Mouse (Mus musculus): ENCODE measurements around the gene Cecr2.

Cecr2 gene

DNA sequence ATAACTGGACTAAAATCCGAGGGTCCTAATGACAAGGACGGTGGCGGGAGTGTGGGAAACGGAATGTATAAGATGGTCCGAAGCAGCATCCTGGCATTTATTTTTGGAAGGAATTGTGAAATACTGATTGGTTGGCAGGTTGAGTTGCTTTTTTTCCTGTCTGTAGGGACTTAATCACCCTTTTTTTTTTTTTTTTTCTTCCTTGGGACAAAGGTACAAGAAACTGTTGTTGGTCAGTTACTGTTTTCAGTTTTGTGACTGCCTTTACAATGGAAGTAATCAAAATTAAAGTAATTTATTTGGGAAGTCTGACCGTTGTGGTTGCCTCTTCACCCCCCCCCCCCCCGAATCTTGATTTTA lies 1.2 kb downstream of the Cecr2 start:
- no peak for DNase-seq (ENCODE audit: low spot score)

DNA sequence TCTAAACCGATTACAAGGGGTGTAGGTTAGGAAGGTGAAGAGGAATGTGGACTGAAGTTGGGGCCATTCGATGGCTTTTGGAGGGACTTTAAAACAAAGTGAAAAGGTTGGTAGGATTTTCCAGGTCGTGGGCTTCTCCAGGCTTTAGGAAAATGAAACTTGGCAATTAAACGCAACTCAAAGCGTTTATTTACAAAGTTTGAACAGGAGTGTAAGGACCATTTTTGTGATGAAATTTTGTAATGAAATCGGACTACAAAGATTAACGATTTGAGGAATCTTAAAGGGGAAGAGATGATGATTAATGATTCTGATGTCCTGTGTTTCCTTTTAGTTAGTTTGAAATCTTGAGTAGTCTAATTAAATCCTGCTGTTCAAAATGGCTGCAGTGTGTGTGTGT lies 1.7 kb downstream of the Cecr2 start:
- no peak for DNase-seq (ENCODE audit: low spot score)

DNA sequence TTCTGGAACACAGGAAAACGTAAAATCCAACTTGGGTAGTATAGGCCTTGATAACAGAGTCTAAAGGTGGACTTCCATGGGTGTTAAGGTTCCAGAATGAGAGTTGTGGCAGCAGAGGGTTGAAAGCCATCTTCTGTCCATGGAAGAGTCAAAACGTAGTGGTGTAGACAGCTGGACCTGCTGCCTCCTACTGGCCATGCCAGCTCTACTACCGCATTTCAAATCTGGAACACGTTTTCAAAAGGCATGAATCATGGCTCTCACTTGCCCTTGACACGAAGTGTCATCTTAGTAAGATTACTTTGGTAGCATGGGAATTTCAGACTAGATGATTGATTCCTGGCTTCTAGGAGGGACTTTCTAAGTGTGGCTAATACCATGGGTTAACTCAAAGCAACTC lies 8.0 kb downstream of the Cecr2 start:
- DNase-seq (ENCODE audit: low spot score): no peak

DNA sequence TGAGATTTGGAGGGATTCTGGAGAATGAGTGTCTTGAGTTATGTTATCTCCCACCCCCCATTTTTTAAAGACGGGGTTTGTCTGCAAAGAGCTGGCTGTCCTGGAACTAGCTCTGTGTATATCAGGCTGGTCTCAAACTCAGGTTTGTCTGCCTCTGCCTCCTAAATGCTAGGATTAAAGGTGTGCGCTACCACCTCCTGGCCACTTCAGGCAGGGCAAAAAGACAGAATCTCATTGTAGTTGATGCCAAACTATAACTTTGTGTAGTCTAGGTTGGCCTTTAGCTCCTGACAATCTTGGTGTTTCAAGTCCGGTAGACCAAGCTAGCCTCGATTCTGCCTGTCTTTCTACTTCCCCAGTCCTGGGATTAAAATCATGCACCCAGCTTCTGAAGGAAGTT lies 8.7 kb downstream of the Cecr2 start:
- DNase-seq (ENCODE audit: low spot score): peak; percentile 9

DNA sequence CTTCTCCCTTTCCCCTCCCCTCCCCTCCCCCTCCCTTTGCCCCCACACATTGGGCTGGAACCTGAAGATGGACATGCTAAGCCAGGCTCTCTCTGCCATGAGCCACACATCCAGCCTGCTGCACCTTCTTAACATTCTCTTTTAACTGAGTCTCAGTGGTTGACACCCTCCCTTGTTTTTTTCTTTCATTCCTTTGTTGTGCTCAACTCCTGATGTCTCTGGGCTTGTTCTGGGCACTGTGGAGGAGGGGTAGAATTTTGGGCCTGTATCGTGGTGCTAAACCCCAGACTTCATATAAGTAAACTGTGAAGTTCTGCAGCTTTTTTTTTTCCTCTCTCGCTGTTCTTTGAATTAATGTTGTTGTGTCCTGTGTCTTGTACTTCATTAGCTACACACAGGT lies 9.8 kb downstream of the Cecr2 start:
- DNase-seq (ENCODE audit: low spot score): no peak

DNA sequence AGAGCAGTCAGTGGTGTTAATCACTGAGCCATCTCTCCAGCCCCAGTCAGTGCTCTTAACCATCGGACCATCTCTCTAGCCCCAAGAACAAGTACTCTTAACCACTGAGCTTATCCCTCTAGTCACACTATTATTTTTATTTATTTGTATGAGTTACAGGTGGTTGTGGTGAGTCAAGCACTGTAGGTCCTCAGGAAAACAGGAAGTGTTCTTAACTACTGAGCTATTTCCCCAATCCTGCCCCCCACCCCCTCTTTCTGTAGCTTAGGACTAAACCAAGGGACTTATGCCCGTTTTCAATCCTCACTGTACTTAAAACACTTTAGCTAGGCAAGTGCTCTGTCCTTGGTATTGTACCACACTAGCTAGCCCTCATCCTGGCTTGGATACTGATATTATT lies 17.2 kb downstream of the Cecr2 start:
- no peak for DNase-seq (ENCODE audit: low spot score)

DNA sequence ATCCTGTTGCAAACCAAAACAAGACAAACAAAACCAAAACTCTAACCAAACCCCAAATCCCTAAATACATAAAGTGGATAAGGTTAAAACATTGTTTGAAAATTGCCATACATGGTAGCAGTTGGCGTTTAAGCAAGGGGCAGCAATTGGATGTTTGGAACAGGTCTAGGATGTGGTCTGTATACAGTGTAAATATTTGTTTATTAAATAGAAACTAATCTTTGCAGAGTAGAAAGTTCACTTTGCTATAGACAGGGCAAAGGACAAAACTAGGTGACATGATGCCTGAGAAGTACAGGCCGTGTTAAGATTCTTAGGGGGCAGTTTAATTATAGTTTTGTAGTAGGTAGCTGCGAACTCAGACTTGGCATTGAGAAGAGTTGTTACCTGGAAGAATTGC lies 18.6 kb downstream of the Cecr2 start:
- DNase-seq (ENCODE audit: low spot score): no peak

DNA sequence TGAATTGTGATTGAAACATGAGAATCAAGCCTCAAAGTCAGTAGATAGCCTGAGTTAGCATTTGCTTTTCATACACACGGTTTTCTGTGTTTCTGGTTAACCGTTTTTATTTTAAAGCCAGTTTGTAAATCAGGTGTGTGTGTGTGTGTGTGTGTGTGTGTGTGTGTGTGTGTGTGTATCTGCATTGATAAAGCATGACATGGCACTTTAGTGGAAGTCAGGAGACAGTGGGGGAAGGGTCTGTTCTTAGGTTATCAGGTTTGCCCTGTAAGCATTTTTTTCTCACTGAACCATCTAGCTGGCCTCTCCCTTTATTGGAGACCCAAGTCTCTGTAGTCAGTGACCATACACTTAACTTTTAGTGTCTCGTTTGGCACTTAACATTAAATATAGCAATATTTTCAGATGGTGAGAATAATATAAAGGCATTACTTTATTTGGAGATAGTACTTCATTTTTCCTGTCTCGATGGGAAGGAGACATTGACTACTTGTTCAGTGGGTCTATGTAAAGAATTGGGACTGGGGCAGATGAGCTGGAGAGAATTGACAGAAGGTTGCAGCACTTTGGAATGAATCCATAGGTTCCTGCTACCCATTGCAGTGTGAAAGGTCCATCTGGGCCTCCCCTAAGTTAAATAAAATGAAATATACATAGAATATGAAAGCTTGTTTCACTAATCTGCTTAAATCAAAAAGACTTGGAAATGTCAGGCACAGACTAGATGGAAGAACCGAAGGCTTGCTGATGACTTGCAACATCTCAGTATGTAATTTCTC lies 20.9 kb downstream of the Cecr2 start:
- no peak for DNase-seq (ENCODE audit: low spot score)

DNA sequence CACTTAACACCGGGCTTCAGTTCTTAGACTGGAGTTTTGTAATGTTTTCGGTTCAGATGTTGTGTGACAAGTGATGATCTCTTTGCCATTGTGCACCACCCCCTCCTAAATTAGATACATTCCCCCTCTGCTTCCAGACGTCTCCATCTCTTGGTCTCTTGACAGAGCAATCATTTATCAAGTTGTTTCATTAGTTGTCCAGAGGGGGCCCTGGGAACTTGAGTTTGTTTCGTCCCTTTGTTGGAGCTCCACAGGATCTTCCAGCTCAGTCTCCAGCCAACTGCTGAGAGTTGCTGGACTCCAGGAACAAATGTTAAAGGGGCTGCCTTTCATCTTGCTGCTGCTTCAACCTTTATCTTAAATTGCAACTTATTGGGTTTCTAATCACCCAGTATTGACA lies 34.1 kb downstream of the Cecr2 start:
- DNase-seq (ENCODE audit: low spot score): no peak

DNA sequence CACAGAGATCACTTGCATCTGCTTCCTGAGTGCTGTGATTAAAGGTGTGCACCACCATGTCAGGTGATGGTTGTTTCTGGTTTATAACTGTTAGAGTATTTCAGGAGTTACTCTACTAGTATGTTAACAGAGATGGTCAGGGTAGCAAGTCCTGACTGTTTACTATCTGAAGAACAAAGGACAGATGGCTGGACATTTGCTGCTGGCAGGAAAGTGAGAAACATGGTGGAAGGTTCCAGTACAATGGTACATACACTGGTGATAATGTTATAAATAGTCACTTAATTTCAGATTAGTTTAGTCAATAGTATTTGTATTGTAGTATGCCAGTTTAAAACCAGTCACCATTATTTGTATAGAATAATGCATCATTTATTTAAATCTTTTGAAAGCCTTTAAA lies 38.2 kb downstream of the Cecr2 start:
- no peak for DNase-seq (ENCODE audit: low spot score)

DNA sequence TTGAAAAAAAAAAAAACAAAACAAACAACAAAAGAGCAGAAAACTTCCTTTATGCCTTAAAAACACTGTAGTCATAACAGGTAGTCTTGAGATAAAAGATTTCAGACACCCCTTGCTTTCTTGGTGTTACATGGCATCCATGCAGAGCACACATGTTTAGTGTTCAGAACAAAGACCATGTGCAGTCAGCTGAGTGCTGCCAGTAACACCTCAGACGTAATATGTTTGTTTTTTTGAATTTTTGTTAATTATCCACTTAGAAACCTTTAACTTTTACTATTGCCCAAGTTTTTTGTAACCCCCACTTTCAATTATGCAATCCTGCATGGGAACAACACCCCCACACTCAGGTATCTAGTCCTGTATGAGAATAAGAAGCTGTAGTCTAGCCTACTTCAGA lies 42.6 kb downstream of the Cecr2 start:
- no peak for DNase-seq (ENCODE audit: low spot score)

DNA sequence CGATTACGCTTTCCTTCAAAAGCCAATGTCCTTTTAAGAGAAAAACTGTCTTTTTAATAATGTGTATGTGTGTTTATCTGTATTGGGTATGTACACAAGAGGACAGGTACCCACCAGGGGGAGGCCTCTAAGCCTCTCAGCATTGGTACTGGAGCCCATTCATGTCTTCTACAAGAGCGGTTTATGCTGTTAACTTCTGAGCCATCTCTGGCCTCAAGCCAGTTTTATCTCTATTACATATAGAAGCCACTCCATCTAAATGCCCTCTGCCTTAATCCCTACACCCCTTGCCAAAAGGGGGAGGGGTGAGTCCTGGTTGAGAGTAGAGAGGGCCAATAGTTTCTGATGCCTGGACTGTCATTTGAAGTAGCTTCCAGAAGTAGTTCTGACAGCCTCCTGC lies 48.6 kb downstream of the Cecr2 start:
- no peak for DNase-seq (ENCODE audit: low spot score)

DNA sequence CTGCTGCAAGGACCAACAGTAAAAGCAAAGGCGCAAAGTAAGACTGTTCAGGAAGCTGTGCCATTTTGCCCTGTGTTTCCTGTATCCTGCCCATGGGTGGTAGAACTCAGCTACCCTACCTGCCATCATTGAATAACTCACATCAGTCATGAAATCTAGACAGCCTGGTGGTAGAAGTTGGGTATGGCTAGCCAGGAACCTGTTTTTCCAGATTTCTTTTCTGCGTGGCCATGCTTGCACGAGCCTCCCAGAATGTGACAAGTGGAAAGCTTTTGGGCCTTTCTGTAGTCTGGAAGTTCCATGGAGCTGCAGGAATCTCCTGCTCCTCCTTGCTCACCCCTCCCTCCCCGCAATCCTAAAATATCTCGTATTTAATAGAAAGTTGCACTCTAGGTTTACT lies 49.1 kb downstream of the Cecr2 start:
- no peak for DNase-seq (ENCODE audit: low spot score)

DNA sequence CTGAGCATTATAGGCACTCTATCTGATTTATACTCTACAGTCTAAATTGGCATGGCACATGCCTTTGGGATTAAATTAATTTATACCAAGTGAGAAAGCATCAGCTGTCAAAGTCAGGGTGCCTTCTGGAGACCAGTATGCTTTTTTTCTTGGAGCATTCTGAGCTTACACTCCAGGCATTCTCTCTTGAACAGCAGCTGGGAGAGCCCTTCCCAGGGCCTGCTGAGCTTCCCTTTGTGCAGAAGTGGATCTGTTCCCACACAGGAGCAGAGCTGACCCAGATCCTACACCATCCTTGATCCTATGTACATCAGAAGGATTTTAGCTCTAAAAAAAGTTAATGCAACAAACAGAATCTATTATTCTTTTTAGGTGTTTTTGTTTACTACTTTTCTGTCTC lies 49.7 kb downstream of the Cecr2 start:
- no peak for DNase-seq (ENCODE audit: low spot score)

DNA sequence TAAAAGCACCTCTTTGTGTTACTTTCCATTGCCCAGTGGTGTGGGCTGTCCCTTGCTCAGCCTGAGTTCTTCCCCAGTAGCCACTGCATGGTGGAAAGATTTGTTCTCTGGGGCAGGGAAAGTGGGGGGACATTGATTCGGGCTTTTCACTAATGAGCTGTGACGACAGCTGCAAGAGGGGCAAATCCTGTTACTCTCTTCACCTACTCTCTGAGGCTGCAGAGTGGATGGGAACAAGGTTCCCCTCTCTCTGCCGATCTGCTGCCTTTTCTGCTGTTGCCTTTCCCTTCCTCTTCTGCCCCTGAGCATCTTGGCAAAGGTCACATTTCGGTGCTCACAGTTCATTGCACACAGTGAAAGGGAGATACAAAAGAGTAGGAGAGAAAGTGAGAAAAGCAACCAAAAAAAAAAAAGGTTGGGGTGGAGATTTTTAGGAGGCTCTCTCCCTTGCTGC lies 50.4 kb downstream of the Cecr2 start:
- DNase-seq (ENCODE audit: low spot score): no peak

DNA sequence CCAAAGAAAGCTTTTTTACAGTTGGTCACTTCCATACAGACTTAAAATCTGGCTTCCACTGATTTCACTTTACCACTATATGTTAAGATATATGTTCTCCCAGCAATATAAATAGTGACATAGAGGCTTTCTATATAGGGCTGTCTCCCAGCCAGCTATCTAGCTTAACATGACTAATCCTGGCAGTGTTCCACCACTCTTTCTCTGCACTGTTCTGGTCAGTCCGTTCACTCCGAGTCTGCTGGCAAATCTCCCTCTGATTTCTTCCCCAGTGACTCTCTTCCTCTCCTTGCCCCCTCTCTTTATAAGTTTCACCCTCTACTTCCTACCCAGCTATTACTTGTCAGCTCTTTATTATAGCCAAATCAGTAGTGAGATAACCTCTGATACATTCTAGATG lies 59.8 kb downstream of the Cecr2 start:
- DNase-seq (ENCODE audit: low spot score): no peak

DNA sequence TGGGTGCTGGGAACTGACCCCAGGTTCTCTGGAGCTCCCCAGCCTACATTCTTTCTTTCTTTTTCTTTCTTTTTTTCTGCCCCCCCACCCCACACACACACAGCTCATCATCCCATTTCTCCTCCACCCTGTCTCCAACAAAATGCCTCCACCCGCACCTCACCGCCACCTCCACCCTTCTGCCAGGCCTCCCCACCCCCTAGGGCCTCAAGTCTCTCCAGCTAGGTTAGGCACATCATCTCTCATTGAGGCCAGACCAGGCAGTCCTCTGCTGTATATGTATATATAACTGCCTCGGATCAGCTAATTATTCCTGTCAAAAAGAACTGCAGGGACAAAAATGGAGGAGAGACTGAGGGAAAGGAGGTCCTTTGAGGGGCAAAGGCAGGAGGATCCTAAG lies 69.8 kb downstream of the Cecr2 start:
- DNase-seq (ENCODE audit: low spot score): no peak

DNA sequence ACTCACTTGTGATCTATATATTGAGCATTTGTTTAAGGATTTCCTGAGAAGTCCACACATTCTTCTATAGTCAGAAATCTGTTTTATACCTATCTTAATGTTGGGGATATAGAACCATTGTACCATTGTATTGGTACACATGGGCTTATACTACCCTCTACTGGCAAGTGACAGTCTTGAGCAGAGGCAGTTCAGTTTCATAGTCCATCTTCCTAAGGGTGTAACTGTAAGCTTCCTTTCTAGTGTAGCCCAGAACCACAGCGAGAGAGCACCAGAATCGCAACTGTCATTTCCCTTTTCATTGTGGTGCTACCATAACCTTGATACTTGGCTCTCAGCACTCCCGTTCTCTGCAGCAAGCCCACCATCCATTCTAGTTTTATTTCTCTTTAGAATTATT lies 70.4 kb downstream of the Cecr2 start:
- no peak for DNase-seq (ENCODE audit: low spot score)

DNA sequence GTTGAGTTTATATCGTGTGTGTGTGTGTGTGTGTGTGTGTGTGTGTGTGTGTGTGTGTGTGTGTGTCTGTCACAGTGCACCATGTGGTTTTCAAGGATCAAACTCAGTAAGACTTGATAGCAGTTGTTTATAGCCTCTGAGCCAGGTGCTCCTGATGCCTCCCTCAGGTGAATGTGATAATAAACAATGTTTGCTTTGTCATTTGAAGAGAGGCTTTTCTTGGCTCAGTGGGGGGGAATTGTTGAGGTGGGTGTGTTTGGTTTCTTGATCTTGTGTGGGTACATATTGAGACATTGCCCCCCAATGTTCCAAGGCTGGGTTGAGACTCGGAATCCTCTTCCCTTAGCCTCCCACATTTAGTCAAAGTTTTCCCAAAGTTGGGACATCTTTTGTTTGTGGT lies 77.0 kb downstream of the Cecr2 start:
- DNase-seq (ENCODE audit: low spot score): no peak

DNA sequence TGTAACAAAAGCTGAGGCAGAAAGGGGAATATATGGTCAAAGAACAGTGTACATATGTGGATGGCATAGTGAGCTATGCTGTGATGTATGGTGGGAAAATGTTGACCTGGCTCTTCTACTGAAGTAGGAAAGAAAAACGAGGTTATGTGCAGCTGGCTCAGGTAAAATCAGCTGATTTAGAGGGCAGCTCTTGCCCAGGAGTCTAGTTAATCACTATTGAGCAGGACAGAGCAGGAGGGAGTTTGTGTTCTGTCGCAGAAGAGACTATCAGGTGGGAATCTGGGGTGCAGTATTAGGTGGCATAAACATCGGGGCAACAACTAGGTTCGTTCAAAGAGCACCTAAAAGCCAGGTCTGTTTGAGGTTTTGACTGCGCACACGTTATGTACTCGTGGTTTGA lies 78.1 kb downstream of the Cecr2 start:
- no peak for DNase-seq (ENCODE audit: low spot score)

DNA sequence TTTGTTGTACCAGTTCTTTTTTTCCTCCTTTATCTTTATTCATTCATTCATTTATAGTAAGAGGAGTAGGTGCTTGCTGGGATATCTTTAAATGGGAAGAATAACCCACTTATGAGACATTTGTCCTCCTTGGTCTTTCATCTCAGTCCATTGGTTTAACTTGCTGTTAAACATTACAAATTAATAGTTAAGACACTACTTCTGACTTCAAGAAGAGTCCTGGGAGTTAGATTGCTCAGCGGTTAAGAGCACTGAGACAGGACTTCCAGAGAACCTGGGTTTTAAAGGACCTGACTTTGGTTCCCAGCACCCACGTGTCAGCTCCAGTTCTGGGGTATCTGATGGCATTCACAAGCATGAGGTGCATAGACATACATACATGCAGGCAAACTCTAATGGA lies 80.2 kb downstream of the Cecr2 start:
- DNase-seq (ENCODE audit: low spot score): no peak

DNA sequence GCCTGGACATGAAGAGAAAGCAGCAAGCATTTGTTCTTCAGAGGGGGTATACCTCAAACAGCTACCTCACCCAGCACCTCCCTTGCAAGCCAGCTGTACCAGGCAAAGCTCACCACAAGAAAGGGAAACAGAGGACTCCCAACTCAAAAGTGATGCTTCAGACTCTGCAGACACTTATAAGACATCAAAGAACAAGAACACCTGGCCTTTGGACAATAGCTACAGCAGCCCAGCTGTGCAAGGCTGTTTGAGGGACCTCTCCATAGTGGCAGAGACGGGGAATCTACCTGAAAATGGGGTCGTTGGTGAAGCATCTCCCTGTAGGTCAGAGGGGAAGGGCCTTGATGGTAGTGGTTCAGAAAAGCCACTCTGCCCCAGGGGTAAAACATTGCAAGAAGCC lies 95.0 kb downstream of the Cecr2 start:
- DNase-seq (ENCODE audit: low spot score): no peak

DNA sequence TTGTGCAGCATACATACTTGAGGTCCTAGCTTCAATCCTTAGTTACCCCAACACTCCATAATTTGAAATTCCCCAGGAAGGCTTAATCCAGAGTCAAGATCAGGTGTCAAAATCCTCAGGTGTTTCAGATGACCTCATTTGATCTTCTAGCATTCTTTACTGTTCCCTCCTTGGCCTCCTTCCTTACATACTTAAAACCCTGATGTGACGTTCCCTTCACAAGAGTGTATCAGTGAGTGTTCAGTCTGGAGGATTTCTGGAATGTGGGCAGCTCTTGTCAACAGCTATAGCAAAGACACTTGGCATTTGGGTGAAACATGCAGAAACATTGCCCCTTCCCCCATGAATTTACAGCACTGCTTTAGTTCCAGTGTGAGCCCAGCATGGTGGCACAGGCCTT lies 103.8 kb downstream of the Cecr2 start:
- DNase-seq (ENCODE audit: low spot score): no peak

DNA sequence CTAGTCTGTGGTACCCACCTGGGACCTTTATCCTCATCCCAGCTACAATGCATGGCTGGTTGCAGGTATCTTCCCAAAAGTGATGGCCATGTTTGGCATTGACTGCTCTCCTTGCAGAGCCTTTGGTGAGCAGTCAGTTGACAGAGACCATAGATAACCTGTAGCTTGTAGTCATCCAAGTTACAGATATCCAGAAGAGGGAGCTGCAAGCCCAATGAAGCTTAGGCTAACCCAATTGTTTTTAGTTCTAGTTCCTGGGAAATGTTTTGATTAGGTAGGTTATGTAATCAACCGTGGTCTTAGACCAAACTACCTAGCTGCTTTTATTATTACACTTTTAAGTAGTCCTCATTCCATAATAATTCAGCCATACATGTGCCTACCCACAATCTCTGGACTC lies 105.2 kb downstream of the Cecr2 start:
- DNase-seq (ENCODE audit: low spot score): no peak

DNA sequence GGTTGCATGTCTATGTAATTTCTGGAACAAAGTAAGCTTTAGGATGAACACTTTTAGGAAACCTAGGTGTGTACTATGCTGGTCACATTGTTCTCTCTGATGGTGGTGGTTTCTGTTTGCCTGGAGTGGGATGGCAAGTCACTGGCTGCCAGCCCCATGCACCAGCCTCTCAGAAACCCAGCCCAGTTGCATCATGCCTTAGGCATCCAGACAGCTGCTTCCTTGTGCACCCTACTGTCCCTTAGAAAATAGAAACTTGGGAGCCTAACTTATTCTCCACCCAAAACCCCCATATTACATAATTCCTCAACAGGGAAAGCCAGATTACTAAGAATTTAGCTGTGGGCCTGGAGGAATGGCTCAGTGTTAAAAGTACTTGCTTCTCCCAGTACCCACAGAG lies 105.9 kb downstream of the Cecr2 start:
- no peak for DNase-seq (ENCODE audit: low spot score)
